Mouse (Mus musculus) regulatory T cell (primary cell): ENCODE measurements around the gene Serinc3.
"Not testable (repeated sequence)": the region's sequence is repeated elsewhere in the genome, so short reads cannot be mapped to it uniquely, and the experiment has no call there.

ENCODE experiments used
- in situ Hi-C: fragments of 300-600 bp; cut with MboI, MseI; formaldehyde crosslinking; loops from one replicate; pipeline ENCODE4 v1.15.1; 2025; ENCODE audit warnings: high pct_unique_total_duplicates

Gene Serinc3

DNA sequence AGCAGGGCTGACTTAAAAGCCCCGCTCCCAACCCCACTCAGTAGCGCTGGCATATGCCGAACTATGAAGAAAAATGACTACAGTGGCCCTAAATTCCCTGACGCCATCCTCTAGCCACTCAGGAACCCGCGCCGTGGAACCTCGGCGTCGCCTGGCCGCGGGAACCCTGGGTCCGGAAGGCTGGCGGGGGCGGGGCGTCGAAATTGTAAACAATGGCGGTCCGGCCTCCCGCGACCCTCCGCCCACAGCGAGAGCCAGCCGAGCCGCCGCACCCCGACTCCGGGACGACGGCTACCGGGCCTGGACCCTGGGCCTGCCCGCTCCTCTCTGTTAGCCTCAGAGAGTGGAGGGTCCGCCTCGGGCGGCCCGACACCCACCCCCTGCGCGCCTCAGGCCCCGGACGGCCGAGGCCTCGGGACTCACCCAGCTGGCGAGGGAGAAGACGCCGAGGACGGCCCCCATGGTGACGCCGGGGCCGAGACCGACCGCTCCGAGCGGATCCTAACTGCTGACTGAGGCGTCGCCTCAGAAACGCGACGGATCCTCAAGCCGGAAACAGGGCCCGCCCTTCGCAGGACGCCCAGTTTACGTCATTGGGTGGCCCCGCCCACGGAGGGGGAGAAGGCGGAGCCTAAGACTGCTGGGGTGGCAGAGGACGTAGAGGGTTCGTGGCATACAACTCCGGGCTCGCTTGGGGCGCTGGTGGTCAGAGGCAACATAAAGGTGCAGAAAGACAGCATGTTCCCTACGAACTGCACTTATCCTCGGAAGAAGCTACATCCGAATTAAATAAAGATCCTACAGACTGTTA lies at the start of gene Serinc3:
TSS of gene Serinc3 (minus strand) at position 557 of the 811 bp plus-strand sequence.
- in situ Hi-C loops, result no loop called here

- in situ Hi-C loops, result no loop called here
These were observed 48.9 kb upstream of the Serinc3 start for GRCm38 (mm10) chr2:163693716-163694314.

- in situ Hi-C loops, result no loop called here
These were observed 48.1 kb upstream of the Serinc3 start for GRCm38 (mm10) chr2:163692873-163693612.

DNA sequence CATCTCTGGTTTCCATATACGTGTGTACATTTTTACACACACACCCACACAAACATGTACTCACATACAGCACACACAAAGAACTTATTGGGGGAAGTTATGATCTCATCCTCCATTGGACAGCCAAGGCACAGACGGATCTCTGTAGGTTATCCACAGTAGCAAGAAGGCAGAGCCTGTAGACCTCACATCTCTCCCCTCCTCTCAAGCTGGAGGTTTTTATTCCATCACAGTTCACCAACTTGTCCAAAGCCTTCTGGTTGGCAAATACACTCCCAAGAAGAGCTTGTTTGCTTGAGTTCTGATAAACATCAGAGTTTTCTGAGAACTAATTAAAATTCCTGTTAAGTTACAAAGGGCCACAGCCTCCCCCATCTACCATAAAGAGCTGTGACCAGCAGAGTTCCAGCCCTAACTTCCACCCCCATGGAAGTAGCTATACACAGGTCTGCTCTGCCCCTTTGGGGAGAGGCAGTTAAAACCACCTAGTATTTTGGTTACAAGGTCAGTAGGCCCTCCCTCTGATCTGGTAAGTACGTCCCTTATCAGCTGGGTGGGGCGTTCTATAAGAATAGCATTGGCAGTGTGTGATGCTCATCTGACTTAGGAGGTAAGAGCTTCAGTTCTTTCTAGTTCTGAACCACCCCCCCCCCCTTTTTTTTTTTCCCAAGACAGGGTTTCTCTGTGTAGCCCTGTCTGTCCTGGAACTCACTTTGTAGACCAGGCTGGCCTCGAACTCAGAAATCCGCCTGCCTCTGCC lies 47.1 kb upstream of the Serinc3 start:
- in situ Hi-C loops, result no loop called here

DNA sequence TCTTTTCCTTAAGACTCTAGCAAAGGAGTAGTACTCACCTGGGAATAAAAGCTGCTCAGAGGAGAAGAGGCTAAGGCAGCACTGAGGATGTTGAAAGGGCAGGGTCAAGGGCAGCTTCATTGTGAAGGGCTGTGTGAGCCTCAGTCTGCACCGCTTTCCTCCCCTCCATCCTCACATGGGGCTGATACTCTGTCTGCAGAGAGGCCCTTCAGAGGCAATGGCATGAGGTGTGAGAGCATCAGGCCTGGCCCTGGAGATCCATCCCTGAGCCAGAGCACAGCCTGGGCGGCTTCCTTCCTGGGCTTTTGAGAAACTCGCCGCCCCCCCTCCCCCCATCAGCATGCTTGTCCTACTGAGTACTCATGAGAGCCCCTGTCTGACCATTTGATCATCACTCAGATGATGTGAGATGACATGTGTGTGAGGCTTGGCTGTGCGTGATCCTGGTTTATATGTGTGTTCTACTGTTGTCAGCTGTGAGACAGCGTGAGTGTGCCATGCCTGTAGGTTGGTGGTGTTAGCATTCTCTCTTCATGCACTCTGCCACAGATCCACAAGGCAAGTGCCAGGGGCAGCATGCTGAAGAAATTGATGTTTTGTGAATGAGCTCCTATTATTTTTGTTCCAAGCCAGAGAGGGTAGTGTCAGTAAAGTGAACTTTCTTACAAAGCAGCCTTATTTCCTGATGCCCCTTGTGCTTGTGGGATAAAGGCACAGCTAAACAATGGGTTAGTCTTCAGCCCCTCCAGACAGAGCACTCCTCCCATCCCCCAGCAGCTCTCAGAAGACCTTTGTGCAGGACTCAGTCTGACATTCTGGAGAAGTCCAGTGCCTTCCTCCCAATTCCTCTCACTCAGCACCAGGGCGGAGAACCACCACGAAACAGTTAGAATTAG lies 45.7 kb upstream of the Serinc3 start:
- in situ Hi-C loops, result no loop called here

DNA sequence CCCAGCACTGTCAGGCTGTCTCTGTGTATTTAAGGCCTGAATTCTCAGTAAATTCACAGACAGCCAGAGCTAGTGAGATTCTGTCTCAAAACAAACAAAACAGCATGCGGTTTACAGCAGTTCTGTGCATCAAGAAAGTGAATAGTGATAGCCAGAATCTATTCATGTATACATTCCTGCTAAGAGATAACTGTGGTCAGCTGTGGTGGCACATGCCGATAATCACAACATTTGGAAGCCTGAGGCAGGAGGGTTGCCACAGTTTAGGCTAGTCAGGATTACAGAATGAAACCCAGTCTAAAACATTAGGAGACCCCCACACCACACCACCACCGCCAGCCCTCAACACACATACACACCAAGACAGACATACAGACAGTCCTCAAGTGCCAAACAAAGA lies 44.8 kb upstream of the Serinc3 start:
- in situ Hi-C loops, result no loop called here

DNA sequence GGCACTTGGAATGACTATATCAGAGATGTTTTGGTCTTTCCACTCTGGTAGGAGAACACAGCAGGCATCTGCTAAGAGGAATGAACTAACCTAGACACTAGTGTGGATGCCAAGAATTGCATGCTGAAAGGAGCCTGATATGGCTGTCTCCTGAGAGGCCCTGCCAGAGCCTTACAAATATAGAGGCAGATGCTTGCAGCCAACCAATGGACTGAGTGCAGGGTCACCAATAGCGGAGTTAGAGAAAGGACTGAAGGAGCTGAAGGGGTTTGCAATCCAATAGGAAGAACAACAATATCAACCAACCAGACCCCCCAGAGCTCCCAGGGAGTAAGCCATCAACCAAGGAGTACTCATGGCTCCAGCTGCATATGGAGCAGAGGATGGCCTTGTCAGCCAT lies 43.4 kb upstream of the Serinc3 start:
- in situ Hi-C loops, result not testable (repeated sequence)

- in situ Hi-C loops, result no loop called here
These were observed 42.0 kb upstream of the Serinc3 start for GRCm38 (mm10) chr2:163686886-163687285.

DNA sequence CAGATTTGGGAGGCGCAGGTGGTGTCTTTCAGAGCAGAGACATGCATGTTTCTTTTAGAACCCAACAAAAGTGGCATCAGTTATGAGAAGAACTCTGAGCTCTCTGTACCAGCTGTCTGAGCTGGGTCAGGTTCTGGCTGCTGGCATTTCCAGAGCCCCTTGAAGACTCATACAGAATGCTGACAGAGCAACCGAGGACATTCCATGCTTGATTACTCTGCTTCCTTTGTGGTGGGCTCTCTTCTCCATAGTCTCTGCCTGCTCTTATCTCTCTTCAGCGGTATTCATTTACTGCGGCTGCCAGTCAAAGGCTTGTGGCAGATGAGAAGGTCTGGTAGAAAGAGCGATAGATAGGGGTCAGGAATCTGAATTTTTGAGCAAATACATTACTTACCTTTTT lies 41.3 kb upstream of the Serinc3 start:
- in situ Hi-C loops, result no loop called here

GRCm38 (mm10) chr2:163685761-163686200 lies 40.9 kb upstream of the Serinc3 start:
- in situ Hi-C loops, result no loop called here

DNA sequence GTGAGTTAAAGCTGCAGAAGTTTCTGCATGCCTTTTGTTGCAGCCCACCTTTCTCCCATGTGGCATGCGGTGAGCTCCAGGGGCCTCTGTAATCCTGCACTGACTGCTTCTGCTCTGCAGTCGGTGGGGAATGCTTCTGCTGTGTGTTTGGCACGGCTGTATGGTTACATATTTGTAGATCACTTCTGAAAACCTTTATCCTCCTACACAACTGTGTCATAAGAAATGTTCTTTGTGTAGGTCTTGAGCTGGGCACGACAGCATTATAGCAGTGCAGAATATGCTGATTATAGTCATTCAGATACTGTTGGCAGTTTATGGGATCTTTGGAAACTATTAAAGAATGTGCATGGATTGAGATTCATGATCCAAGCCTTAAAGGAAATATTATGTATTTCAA lies 40.4 kb upstream of the Serinc3 start:
- in situ Hi-C loops, result no loop called here

- in situ Hi-C loops, result no loop called here
These were observed 37.4 kb upstream of the Serinc3 start for GRCm38 (mm10) chr2:163682344-163682743.

DNA sequence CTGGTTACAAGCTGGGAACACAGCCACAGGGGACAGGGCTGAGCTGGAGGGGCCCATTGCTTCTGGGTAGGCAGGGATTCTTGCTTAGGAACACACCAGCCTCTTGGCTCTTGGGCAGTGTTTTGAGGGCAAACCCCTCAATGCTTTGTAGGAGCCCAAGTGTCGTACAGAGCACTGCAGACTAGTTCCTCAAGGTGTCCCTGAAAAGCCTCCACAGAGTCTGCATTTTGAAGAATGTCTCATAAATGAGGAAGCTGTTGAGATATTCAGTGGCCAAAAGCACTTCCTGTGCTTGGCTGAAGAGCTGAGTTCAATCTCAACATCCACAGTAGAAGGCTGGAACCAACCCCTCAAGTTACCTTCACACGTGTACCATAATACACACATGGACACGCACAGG lies 31.8 kb upstream of the Serinc3 start:
- in situ Hi-C loops, result no loop called here

DNA sequence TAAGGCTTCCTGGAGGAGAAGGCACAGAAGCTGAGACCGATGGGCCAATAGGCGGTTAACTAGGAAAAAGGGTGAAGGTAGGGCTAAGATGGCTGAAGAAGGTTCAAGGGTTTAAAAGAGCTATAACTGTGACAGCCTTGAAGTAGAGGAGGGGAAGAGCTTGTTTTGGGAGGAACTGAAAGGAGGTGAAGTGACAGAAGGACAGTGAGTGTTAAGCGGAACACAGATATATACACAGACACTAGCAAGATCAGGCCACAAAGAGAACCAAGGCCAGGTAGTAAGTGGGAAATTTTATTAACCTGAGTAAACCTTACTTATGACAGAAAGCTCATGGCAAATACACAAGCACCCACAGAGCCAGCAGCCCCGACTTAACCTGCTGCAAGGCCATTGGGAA lies 31.4 kb upstream of the Serinc3 start:
- in situ Hi-C loops, result no loop called here

- in situ Hi-C loops, result no loop called here
These were observed 30.7 kb upstream of the Serinc3 start for GRCm38 (mm10) chr2:163675662-163676061.

- in situ Hi-C loops, result no loop called here
These were observed 30.3 kb upstream of the Serinc3 start for GRCm38 (mm10) chr2:163675144-163675619.

GRCm38 (mm10) chr2:163674397-163674796 lies 29.5 kb upstream of the Serinc3 start:
- in situ Hi-C loops, result no loop called here

DNA sequence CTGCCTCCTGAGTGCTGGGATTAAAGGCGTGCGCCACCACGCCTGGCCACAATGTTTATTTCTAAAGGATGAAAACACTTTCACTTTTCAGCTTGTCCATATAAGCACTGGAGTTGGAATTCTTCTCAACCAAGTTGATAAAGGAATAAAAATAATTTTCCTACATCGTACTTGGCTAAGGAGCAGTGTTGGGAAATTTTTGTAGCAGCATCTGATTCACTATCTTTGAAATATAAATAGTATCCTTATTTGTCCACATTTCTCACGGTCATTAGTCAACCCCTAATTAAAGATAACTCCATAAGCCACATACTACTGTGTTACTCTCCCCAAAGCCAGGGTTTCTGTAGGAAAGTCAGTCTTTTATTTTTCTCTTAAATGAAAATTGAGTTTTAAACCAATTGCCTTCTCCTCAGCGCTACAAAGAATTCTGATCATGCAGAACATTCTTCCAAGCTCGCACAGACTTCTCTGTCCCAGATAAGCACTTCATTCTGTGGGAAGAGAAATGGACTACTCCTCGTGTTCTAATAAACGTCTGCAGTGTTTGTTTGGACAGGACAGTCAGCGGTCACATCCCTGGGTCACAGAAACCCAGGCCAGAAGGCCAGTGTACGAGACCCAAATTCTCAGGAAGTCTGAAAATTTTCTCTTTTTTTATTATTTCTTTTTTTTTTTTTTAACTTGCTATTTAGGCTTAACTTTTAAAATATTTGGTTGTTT lies 26.1 kb upstream of the Serinc3 start:
- in situ Hi-C loops, result no loop called here

GRCm38 (mm10) chr2:163667045-163667444 lies 22.1 kb upstream of the Serinc3 start:
- in situ Hi-C loops, result no loop called here

GRCm38 (mm10) chr2:163663930-163664329 lies 19.0 kb upstream of the Serinc3 start:
- in situ Hi-C loops, result loop anchor here (5.0 kb wide), 1 partner anchor 58 kb away; no protein-coding TSS in a partner anchor
